ENCODE assay signal across 13 mouse cellular contexts in genomic region chr5:76659958-76660635, GRCm38 (mm10). TPM values are rescaled to one million over a fixed set of nuclear protein-coding genes. Genes with fewer than 3 reads are reported as not detected.
DNase-seq lines count a peak whose midpoint lies in the region; ATAC-seq and TF ChIP-seq lines count a peak whose summit lies in the region.
"Had no signal": no experiment of that assay in that cellular context is flagged by ENCODE, and none has a peak within 500 bp of the region (broad histone marks: within the 10 kb centered on the region; RNA-seq: fewer than 3 reads in every experiment).

No protein-coding gene starts in this region.

- H3K9ac ChIP-seq in hindbrain, embryonic 11.5 days (ENCODE audit: low read depth, low read length) = no peak overlapping the region
- no peak overlapping the region for H3K9ac ChIP-seq in forebrain, postnatal 0 days
- 0 out of 2 replicates have a peak overlapping the region, but pooled peaks have one; percentile 14 for H3K9ac ChIP-seq in liver, embryonic 12.5 days
- H3K9ac ChIP-seq in neural tube, embryonic 12.5 days = no peak overlapping the region

- WGBS in hindbrain, embryonic 10.5 days = 87% methylated on average over 8 of the region's 8 CpGs
- 88% methylated on average over 8 of the region's 8 CpGs for WGBS in hindbrain, embryonic 11.5 days
- 60% methylated on average over 8 of the region's 8 CpGs for WGBS in forebrain, postnatal 0 days
- 76% methylated on average over 8 of the region's 8 CpGs for WGBS in liver, embryonic 12.5 days (ENCODE audit: insufficient replicate concordance)
- 83% methylated on average over 8 of the region's 8 CpGs for WGBS in neural tube, embryonic 12.5 days

- H3K4me1 ChIP-seq in hindbrain, embryonic 10.5 days (replicated peaks) = peaks cover 51% of the 10 kb centered on the region
- 0 out of 2 replicates have a peak, but pooled peaks cover 2% of the 10 kb centered on the region for H3K4me1 ChIP-seq in hindbrain, embryonic 11.5 days (replicated peaks; ENCODE audit: control insufficient read depth, insufficient read depth, low read length)
- H3K4me1 ChIP-seq in forebrain, postnatal 0 days (ENCODE audit: insufficient read depth) = peaks cover 6% of the 10 kb centered on the region; the same call in 1 of the 2 replicates
- H3K4me1 ChIP-seq in liver, embryonic 12.5 days = peaks cover 60% of the 10 kb centered on the region
- H3K4me1 ChIP-seq in neural tube, embryonic 12.5 days = peaks cover 38% of the 10 kb centered on the region

- H3K9me3 ChIP-seq in hindbrain, embryonic 10.5 days = no peaks in the 10 kb centered on the region
- H3K9me3 ChIP-seq in hindbrain, embryonic 11.5 days (ENCODE audit: control insufficient read depth, low read length) = no peaks in the 10 kb centered on the region
- H3K9me3 ChIP-seq in forebrain, postnatal 0 days (ENCODE audit: low read length) = no peaks in the 10 kb centered on the region
- no peaks in the 10 kb centered on the region for H3K9me3 ChIP-seq in liver, embryonic 12.5 days (replicated peaks)
- H3K9me3 ChIP-seq in neural tube, embryonic 12.5 days = no peaks in the 10 kb centered on the region

- DNase-seq in hindbrain, embryonic 10.5 days (ENCODE audit: low spot score) = no peak
- no peak for DNase-seq in hindbrain, embryonic 11.5 days (ENCODE audit: low spot score)
- DNase-seq in forebrain, postnatal 0 days = no peak
- no peak for DNase-seq in urinary bladder, postnatal 10 days (ENCODE audit: low spot score)
- no peak for DNase-seq in layer of hippocampus, postnatal 25 days (ENCODE audit: extremely low spot score in 1 of 2, low spot score in 1 of 2)
- DNase-seq: adrenal gland, postnatal 14 days; cerebellum, postnatal 14 days; gastrocnemius, postnatal 25 days; kidney, adult 8-10 months; lung, adult 18-20 months had no signal

- peaks cover 8% of the 10 kb centered on the region; the same call in 1 of the 2 replicates for H3K36me3 ChIP-seq in hindbrain, embryonic 10.5 days
- no peaks in the 10 kb centered on the region for H3K36me3 ChIP-seq in hindbrain, embryonic 11.5 days (ENCODE audit: control insufficient read depth, insufficient read depth, low read length)
- H3K36me3 ChIP-seq in forebrain, postnatal 0 days (ENCODE audit: insufficient read depth) = no peaks in the 10 kb centered on the region
- H3K36me3 ChIP-seq in liver, embryonic 12.5 days = no peaks in the 10 kb centered on the region
- H3K36me3 ChIP-seq in neural tube, embryonic 12.5 days = no peaks in the 10 kb centered on the region

- no peak overlapping the region; the same call in 1 of the 2 replicates for H3K4me2 ChIP-seq in hindbrain, embryonic 11.5 days (replicated peaks; ENCODE audit: low read depth, low read length)
- peak overlapping the region; percentile 71 for H3K4me2 ChIP-seq in forebrain, postnatal 0 days (ENCODE audit: low read depth)
- peak overlapping the region; percentile 97; the same call in 1 of the 2 replicates for H3K4me2 ChIP-seq in liver, embryonic 12.5 days
- H3K4me2 ChIP-seq in neural tube, embryonic 12.5 days (replicated peaks) = peak overlapping the region; percentile 76

- no peaks in the 10 kb centered on the region for H3K27me3 ChIP-seq in hindbrain, embryonic 10.5 days (ENCODE audit: insufficient read depth, poor library complexity, severe bottlenecking)
- no peaks in the 10 kb centered on the region for H3K27me3 ChIP-seq in hindbrain, embryonic 11.5 days (ENCODE audit: control insufficient read depth, insufficient read depth, low read length)
- H3K27me3 ChIP-seq in forebrain, postnatal 0 days (ENCODE audit: insufficient read depth, low read length) = no peaks in the 10 kb centered on the region
- no peaks in the 10 kb centered on the region for H3K27me3 ChIP-seq in liver, embryonic 12.5 days (replicated peaks)
- H3K27me3 ChIP-seq in neural tube, embryonic 12.5 days (replicated peaks) = no peaks in the 10 kb centered on the region

- peak overlapping the region; percentile 23; the same call in 1 of the 2 replicates for H3K27ac ChIP-seq in hindbrain, embryonic 10.5 days
- H3K27ac ChIP-seq in hindbrain, embryonic 11.5 days (ENCODE audit: low read depth, low read length) = no peak overlapping the region
- no peak overlapping the region for H3K27ac ChIP-seq in forebrain, postnatal 0 days (ENCODE audit: low read depth, low read length)
- peak overlapping the region; percentile 90 for H3K27ac ChIP-seq in liver, embryonic 12.5 days
- no peak overlapping the region for H3K27ac ChIP-seq in neural tube, embryonic 12.5 days
- H3K27ac ChIP-seq: stomach, postnatal 0 days had no signal

- peak overlapping the region; percentile 88; the same call in 1 of the 2 replicates for H3K4me3 ChIP-seq in hindbrain, embryonic 10.5 days
- H3K4me3 ChIP-seq in hindbrain, embryonic 11.5 days (ENCODE audit: low read depth, low read length) = no peak overlapping the region
- no peak overlapping the region for H3K4me3 ChIP-seq in forebrain, postnatal 0 days (ENCODE audit: low read depth, low read length)
- no peak overlapping the region for H3K4me3 ChIP-seq in liver, embryonic 12.5 days
- H3K4me3 ChIP-seq in neural tube, embryonic 12.5 days = no peak overlapping the region

- TF ChIP-seq CTCF in forebrain, postnatal 0 days (IDR thresholded peaks at IDR 0.05; ENCODE audit: low read depth) = no peak

- ATAC-seq in hindbrain, embryonic 11.5 days (ENCODE audit: low FRiP score) = no peak
- no peak for ATAC-seq in forebrain, postnatal 0 days
- no peak for ATAC-seq in liver, embryonic 12.5 days
- ATAC-seq in neural tube, embryonic 12.5 days (ENCODE audit: low FRiP score, low read depth) = no peak

RNA-seq across cellular contexts. Expression of gene C530008M17Rik, which starts 3.8 kb away (rescaled TPM):
- 43.8 and 55.9 TPM in 2 replicates for polyA plus RNA-seq in hindbrain, embryonic 10.5 days (2016; fragmentation: Nextera tagmentation; extraction: Ambion mirVana)
- polyA plus RNA-seq in hindbrain, embryonic 11.5 days (2014; fragmentation: Nextera tagmentation; extraction: Ambion mirVana) = 47.5 and 58.5 TPM in 2 replicates
- total RNA-seq in forebrain, postnatal 0 days (2014; rRNA removed) = 86.2 and 87.4 TPM in 2 replicates
- polyA plus RNA-seq in forebrain, postnatal 0 days (2015; fragmentation: Nextera tagmentation; extraction: Ambion mirVana) = 47.6 and 63.6 TPM in 2 replicates
- 12.2 and 13.9 TPM in 2 replicates for polyA plus RNA-seq in liver, embryonic 12.5 days (2016; fragmentation: Nextera tagmentation; extraction: Ambion mirVana)
- polyA plus RNA-seq in neural tube, embryonic 12.5 days (2016; fragmentation: Nextera tagmentation; extraction: Ambion mirVana) = 72.6 and 96.6 TPM in 2 replicates
- 10 to 100 TPM; 86.4 to 94.5 TPM for total RNA-seq in layer of hippocampus, postnatal 25 days (2021)

Comparison
In these comparisons a context has a peak if more than half of its experiments do, and no peak if none do; other contexts are left out.
1. H3K27ac ChIP-seq: peak in hindbrain, embryonic 10.5 days (single experiment) and liver, embryonic 12.5 days (single experiment); none in hindbrain, embryonic 11.5 days (single experiment), forebrain, postnatal 0 days (single experiment) and neural tube, embryonic 12.5 days (single experiment).